In genomic region chr1:54250158-54250866, GRCm38 (mm10) we compare ENCODE assay signal across 8 mouse cellular contexts. TPM values are rescaled to one million over a fixed set of nuclear protein-coding genes. Genes with fewer than 3 reads are reported as not detected.
DNase-seq lines count a peak whose midpoint lies in the region; ATAC-seq lines count a peak whose summit lies in the region.

Gene Ccdc150, plus strand, starts transcription at chr1:54250683.

- H3K9ac ChIP-seq in hindbrain, embryonic 15.5 days = peak within 1 kb of the TSS; percentile 21; the same call in 1 of the 2 replicates

- DNase-seq in WW6 (ENCODE audit: low read depth, low spot score) = peak; percentile 92
- DNase-seq in cerebellum, postnatal 25 days = peak; percentile 96 to 98
- peak; percentile 97 for DNase-seq in gastrocnemius, adult 18-20 months (ENCODE audit: low spot score)
- DNase-seq in layer of hippocampus, postnatal 36 days = peak; percentile 98
- DNase-seq in lung, postnatal 25 days (ENCODE audit: low spot score) = peak; percentile 98
- peak; percentile 84 for DNase-seq in retina, adult 2 months (ENCODE audit: low read depth, low spot score)
- peak; percentile 81 for DNase-seq in thymus, postnatal 25 days

- no peaks in the 10 kb centered on the region for H3K27me3 ChIP-seq in hindbrain, embryonic 15.5 days

- peak; percentile 100 for ATAC-seq in hindbrain, embryonic 15.5 days (ENCODE audit: low FRiP score, low read depth)

- peak within 1 kb of the TSS; percentile 85 for H3K4me2 ChIP-seq in hindbrain, embryonic 15.5 days

- no peaks in the 10 kb centered on the region for H3K36me3 ChIP-seq in hindbrain, embryonic 15.5 days

- H3K9me3 ChIP-seq in hindbrain, embryonic 15.5 days = no peaks in the 10 kb centered on the region

- whole genome bisulfite sequencing in hindbrain, embryonic 15.5 days = 16% methylated on average over 33 of the region's 33 CpGs

- H3K27ac ChIP-seq in hindbrain, embryonic 15.5 days (replicated peaks) = no peak within 1 kb of the TSS

- H3K4me3 ChIP-seq in hindbrain, embryonic 15.5 days = peak within 1 kb of the TSS; percentile 55

- peaks cover 6% of the 10 kb centered on the region for H3K4me1 ChIP-seq in hindbrain, embryonic 15.5 days (replicated peaks)

RNA-seq across cellular contexts. Expression of gene Ccdc150, which starts in this region (rescaled TPM):
- under 1 TPM in 1 of 2 experiments, not detected in 1; 0.23 TPM for total RNA-seq in gastrocnemius, adult 18-20 months (2021)
- polyA plus RNA-seq in hindbrain, embryonic 15.5 days (2015; fragmentation: Nextera tagmentation; extraction: Ambion mirVana) = 0.17 and 0.37 TPM in 2 replicates
- under 1 TPM; 0.35 to 0.37 TPM for total RNA-seq in layer of hippocampus, postnatal 36 days (2021)

Comparison
In these comparisons a context has a peak if more than half of its experiments do, and no peak if none do; other contexts are left out.
1. Peak in DNase-seq in gastrocnemius, adult 18-20 months; RNA of the gene not detected or under 1 TPM.
2. Peak in ATAC-seq, H3K4me3 ChIP-seq, H3K9ac ChIP-seq and H3K4me2 ChIP-seq in hindbrain, embryonic 15.5 days; RNA of the gene not detected or under 1 TPM.
3. Peak in DNase-seq in layer of hippocampus, postnatal 36 days; RNA of the gene not detected or under 1 TPM.